8 mouse cellular contexts compared by ENCODE assay signal in genomic region chr1:191527921-191528612, GRCm38 (mm10). TPM values are rescaled to one million over a fixed set of nuclear protein-coding genes. Genes with fewer than 3 reads are reported as not detected.
DNase-seq lines count a peak whose midpoint lies in the region; ATAC-seq and TF ChIP-seq lines count a peak whose summit lies in the region.

No protein-coding gene starts in this region.

- peak overlapping the region; percentile 15; the same call in 1 of the 2 replicates for H3K27ac ChIP-seq in forebrain, postnatal 0 days (ENCODE audit: low read depth, low read length)
- H3K27ac ChIP-seq in forebrain, embryonic 13.5 days = no peak overlapping the region
- H3K27ac ChIP-seq in heart, embryonic 14.5 days (replicated peaks in 1 of 2; ENCODE audit: control insufficient read depth in 1 of 2, insufficient read depth in 1 of 2, low read depth in 2 of 2, low read length in 2 of 2) = peak overlapping the region; percentile 0 to 2; a peak in 3 of 4 replicates

- TF ChIP-seq CTCF in forebrain, postnatal 0 days (IDR thresholded peaks at IDR 0.05; ENCODE audit: low read depth) = no peak

- no peak for ATAC-seq in forebrain, postnatal 0 days
- ATAC-seq in forebrain, embryonic 13.5 days = no peak
- no peak for ATAC-seq in heart, embryonic 14.5 days (ENCODE audit: insufficient number of reproducible peaks, insufficient read depth, low FRiP score, low read depth)

- DNase-seq in forebrain, postnatal 0 days = peak; percentile 21
- DNase-seq in ovary, postnatal 10 days (ENCODE audit: low spot score) = peak; percentile 14
- DNase-seq in ovary, postnatal 36 days (ENCODE audit: low spot score) = no peak
- peak; percentile 53 to 54 for DNase-seq in thymus, postnatal 10 days (ENCODE audit: low spot score in 2 of 2)
- DNase-seq in MN1 (ENCODE audit: low spot score) = no peak
- no peak for DNase-seq in liver

- no peak overlapping the region for H3K4me3 ChIP-seq in forebrain, postnatal 0 days (ENCODE audit: low read depth, low read length)
- no peak overlapping the region for H3K4me3 ChIP-seq in forebrain, embryonic 13.5 days
- H3K4me3 ChIP-seq in heart, embryonic 14.5 days (ENCODE audit: control insufficient read depth in 1 of 2, insufficient read depth in 1 of 2, low read depth in 1 of 2, low read length in 2 of 2) = no peak overlapping the region

- WGBS in forebrain, postnatal 0 days = 42% methylated on average over 4 of the region's 4 CpGs
- WGBS in forebrain, embryonic 13.5 days = 66% methylated on average over 4 of the region's 4 CpGs
- WGBS in heart, embryonic 14.5 days = 43% methylated on average over 4 of the region's 4 CpGs

- H3K4me2 ChIP-seq in forebrain, postnatal 0 days (ENCODE audit: low read depth) = no peak overlapping the region
- H3K4me2 ChIP-seq in forebrain, embryonic 13.5 days = no peak overlapping the region
- H3K4me2 ChIP-seq in heart, embryonic 14.5 days (ENCODE audit: low read length) = no peak overlapping the region

- H3K4me1 ChIP-seq in forebrain, postnatal 0 days (ENCODE audit: insufficient read depth) = no peaks in the 10 kb centered on the region
- H3K4me1 ChIP-seq in forebrain, embryonic 13.5 days = no peaks in the 10 kb centered on the region
- H3K4me1 ChIP-seq in heart, embryonic 14.5 days (ENCODE audit: control insufficient read depth in 2 of 2, insufficient read depth in 2 of 2, low read length in 2 of 2) = peaks cover 4 to 12% of the 10 kb centered on the region in 2 experiments; a peak in 3 of 4 replicates

- H3K9me3 ChIP-seq in forebrain, postnatal 0 days (ENCODE audit: low read length) = no peaks in the 10 kb centered on the region
- no peaks in the 10 kb centered on the region for H3K9me3 ChIP-seq in forebrain, embryonic 13.5 days (replicated peaks)
- no peaks in the 10 kb centered on the region for H3K9me3 ChIP-seq in heart, embryonic 14.5 days (ENCODE audit: control insufficient read depth, low read length)

- H3K27me3 ChIP-seq in forebrain, postnatal 0 days (ENCODE audit: insufficient read depth, low read length) = no peaks in the 10 kb centered on the region
- H3K27me3 ChIP-seq in forebrain, embryonic 13.5 days = no peaks in the 10 kb centered on the region
- no peaks in the 10 kb centered on the region for H3K27me3 ChIP-seq in heart, embryonic 14.5 days (ENCODE audit: control insufficient read depth, insufficient read depth, low read length)

- no peaks in the 10 kb centered on the region for H3K36me3 ChIP-seq in forebrain, postnatal 0 days (ENCODE audit: insufficient read depth)
- H3K36me3 ChIP-seq in forebrain, embryonic 13.5 days (ENCODE audit: poor library complexity, severe bottlenecking) = no peaks in the 10 kb centered on the region
- H3K36me3 ChIP-seq in heart, embryonic 14.5 days (ENCODE audit: control insufficient read depth, insufficient read depth, low read length) = no peaks in the 10 kb centered on the region

- no peak overlapping the region for H3K9ac ChIP-seq in forebrain, postnatal 0 days
- no peak overlapping the region for H3K9ac ChIP-seq in forebrain, embryonic 13.5 days
- H3K9ac ChIP-seq in heart, embryonic 14.5 days (ENCODE audit: low read length) = no peak overlapping the region

RNA-seq across cellular contexts. Expression of gene Dtl, which starts 47.3 kb away (rescaled TPM):
- total RNA-seq in forebrain, postnatal 0 days (2014; rRNA removed) = 3.2 and 5.8 TPM in 2 replicates
- polyA plus RNA-seq in forebrain, postnatal 0 days (2015; fragmentation: Nextera tagmentation; extraction: Ambion mirVana) = 2.8 and 4.5 TPM in 2 replicates
- 44.4 and 51.0 TPM in 2 replicates for polyA plus RNA-seq in forebrain, embryonic 13.5 days (2015; fragmentation: Nextera tagmentation; extraction: Ambion mirVana)
- polyA plus RNA-seq in heart, embryonic 14.5 days (2014; fragmentation: Nextera tagmentation; extraction: Ambion mirVana) = 27.2 and 30.4 TPM in 2 replicates

RNA-seq across cellular contexts. Expression of gene Ints7, which starts 47.4 kb away (rescaled TPM):
- 29.8 and 47.8 TPM in 2 replicates for total RNA-seq in forebrain, postnatal 0 days (2014; rRNA removed)
- polyA plus RNA-seq in forebrain, postnatal 0 days (2015; fragmentation: Nextera tagmentation; extraction: Ambion mirVana) = 21.6 and 27.9 TPM in 2 replicates
- polyA plus RNA-seq in forebrain, embryonic 13.5 days (2015; fragmentation: Nextera tagmentation; extraction: Ambion mirVana) = 57.9 and 62.9 TPM in 2 replicates
- 36.4 and 38.2 TPM in 2 replicates for polyA plus RNA-seq in heart, embryonic 14.5 days (2014; fragmentation: Nextera tagmentation; extraction: Ambion mirVana)

Comparison
In these comparisons a context has a peak if more than half of its experiments do, and no peak if none do; other contexts are left out.
1. DNase-seq: peak in forebrain, postnatal 0 days (single experiment), ovary, postnatal 10 days (single experiment) and thymus, postnatal 10 days (2 of 2); none in ovary, postnatal 36 days (single experiment), MN1 (single experiment) and liver (single experiment).